Comparison of ENCODE assay signal across 16 mouse cellular contexts in genomic region chr7:63321171-63321570, GRCm38 (mm10).
"Had no signal": no experiment of that assay in that cellular context is flagged by ENCODE, and none has a peak within 500 bp of the region (broad histone marks: within the 10 kb centered on the region; RNA-seq: fewer than 3 reads in every experiment).

No protein-coding gene starts in this region.

- DNase-seq: retina, postnatal 1 day; right cerebral cortex, adult 18-20 months; right cerebral cortex, postnatal 14 days; right cerebral cortex, postnatal 25 days; right cerebral cortex, postnatal 4 days; spleen, adult 18-20 months; thymus, adult 18-20 months; thymus, adult 2 months; thymus, postnatal 14 days; thymus, postnatal 25 days; thymus, postnatal 36 days; thymus, postnatal 4 days had no signal

- H3K9me3 ChIP-seq: neural tube, embryonic 13.5 days; neural tube, embryonic 15.5 days; stomach, embryonic 15.5 days had no signal

- H3K9ac ChIP-seq: neural tube, embryonic 13.5 days; neural tube, embryonic 15.5 days; stomach, embryonic 15.5 days had no signal

- H3K36me3 ChIP-seq: neural tube, embryonic 13.5 days; neural tube, embryonic 15.5 days; stomach, embryonic 15.5 days had no signal

- H3K4me3 ChIP-seq: neural tube, embryonic 13.5 days; neural tube, embryonic 15.5 days; stomach, embryonic 15.5 days had no signal

- H3K27ac ChIP-seq: neural tube, embryonic 13.5 days; neural tube, embryonic 15.5 days; stomach, embryonic 15.5 days; stomach, postnatal 0 days had no signal

- H3K4me2 ChIP-seq: neural tube, embryonic 13.5 days; neural tube, embryonic 15.5 days; stomach, embryonic 15.5 days had no signal

- H3K27me3 ChIP-seq: neural tube, embryonic 13.5 days; neural tube, embryonic 15.5 days; stomach, embryonic 15.5 days had no signal

- H3K4me1 ChIP-seq: neural tube, embryonic 13.5 days; stomach, embryonic 15.5 days had no signal
